Mouse (Mus musculus) small intestine, adult 2 months (tissue): ENCODE measurements around the gene Dennd1a. TPM values are rescaled to one million over a fixed set of nuclear protein-coding genes. Genes with fewer than 3 reads are reported as not detected.

Experiments
- H3K27ac ChIP-seq: fragments of 200-500 bp; 2 replicates; pipeline ENCODE4 v1.5.1; 2012; ENCODE audit warnings: low read depth, low read length, control low read depth, inconsistent platforms; ENCODE audit not compliant: insufficient read depth
- H3K27me3 ChIP-seq: fragments of 200-500 bp; 2 replicates; pipeline ENCODE4 v1.6.1; 2012; ENCODE audit warnings: mild to moderate bottlenecking, moderate library complexity, low read length, inconsistent platforms; ENCODE audit not compliant: control insufficient read depth, insufficient read depth
- H3K36me3 ChIP-seq: fragments of 200-500 bp; 2 replicates; pipeline ENCODE4 v1.6.1; 2012; ENCODE audit warnings: mild to moderate bottlenecking, low read length, control low read depth, inconsistent platforms; ENCODE audit not compliant: control insufficient read depth, insufficient read depth
- H3K4me1 ChIP-seq: fragments of 200-500 bp; 2 replicates; pipeline ENCODE4 v1.6.1; 2012; ENCODE audit warnings: low read length, inconsistent platforms, mixed read lengths; ENCODE audit not compliant: control insufficient read depth, insufficient read depth, insufficient read length
- H3K4me3 ChIP-seq: fragments of 200-500 bp; 2 replicates; pipeline ENCODE4 v1.5.1; 2012; ENCODE audit warnings: low read depth, mild to moderate bottlenecking, control low read depth, inconsistent platforms, low read length, moderate library complexity
- CTCF ChIP-seq: fragments of 200-500 bp; IDR thresholded peaks from 2 replicates; pipeline ENCODE4 v1.5.1; 2012; ENCODE audit warnings: low read depth, mild to moderate bottlenecking, control low read depth, inconsistent platforms, low read length, moderate library complexity, mixed read lengths; ENCODE audit not compliant: insufficient replicate concordance, insufficient read length; ENCODE audit errors: extremely low read depth
- POLR2A ChIP-seq: fragments of 200-500 bp; IDR thresholded peaks from 2 replicates; pipeline ENCODE4 v1.6.1; 2012; ENCODE audit warnings: low read depth, mild to moderate bottlenecking, control low read depth, inconsistent platforms, low read length, moderate library complexity
- WGBS: fragments of 180-500 bp; shearing (Covaris S2); methylation state at CpG from one replicate; pipeline ENCODE4 v1.1.7; 2018; 5-methylcytosine and 5-hydroxymethylcytosine counted together
- polyA plus RNA-seq: library from polyadenylated mRNA; depleted of rRNA; stranded (reverse); fragments of >200 nt; gene quantifications from 2 replicates; pipeline ENCODE4 v1.2.3, GENCODE M21; 2012

Gene Dennd1a
- polyA plus RNA-seq, 1 experiment: 8.2 TPM

DNA sequence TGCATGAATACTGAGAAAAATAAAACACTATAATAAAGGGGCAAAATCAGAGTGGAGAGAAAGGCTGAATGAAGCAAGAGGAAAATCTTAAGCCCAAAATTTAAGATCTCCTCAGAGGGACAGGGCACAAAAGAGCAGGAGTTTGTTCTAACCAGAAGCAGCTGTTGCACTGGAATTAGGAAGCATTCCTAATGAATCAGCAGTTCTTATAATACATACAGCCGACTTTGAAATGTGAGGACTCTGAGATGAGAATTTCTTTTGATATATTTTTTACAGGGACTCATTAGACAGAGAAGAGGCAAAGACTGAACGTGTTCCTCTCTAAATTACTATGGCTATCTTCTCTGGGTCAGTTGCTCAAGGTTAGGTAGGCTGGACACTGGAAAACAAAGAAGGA, 212.7 kb downstream of the Dennd1a start:
- TF ChIP-seq CTCF (no peak), POLR2A (no peak)
- H3K4me3 ChIP-seq: no peak overlapping the region
- no peaks in the 10 kb centered on the region for H3K27me3 ChIP-seq
- H3K27ac ChIP-seq: no peak overlapping the region
- no peaks in the 10 kb centered on the region for H3K4me1 ChIP-seq
- WGBS: 57% methylated on average over 2 of the region's 2 CpGs
- no peaks in the 10 kb centered on the region for H3K36me3 ChIP-seq

GRCm38 (mm10) chr2:38072061-38072460, 215.1 kb downstream of the Dennd1a start:
- no peak overlapping the region for H3K27ac ChIP-seq
- H3K4me3 ChIP-seq: no peak overlapping the region
- H3K27me3 ChIP-seq: no peaks in the 10 kb centered on the region
- peaks cover 8% of the 10 kb centered on the region; the same call in 1 of the 2 replicates for H3K4me1 ChIP-seq
- H3K36me3 ChIP-seq: no peaks in the 10 kb centered on the region
- TF ChIP-seq POLR2A (no peak), CTCF (no peak)

- Histone ChIP-seq H3K36me3 (no peaks in the 10 kb centered on the region), H3K4me1 (peaks cover 16% of the 10 kb centered on the region; the same call in 1 of the 2 replicates), H3K27ac (no peak overlapping the region), H3K4me3 (no peak overlapping the region), H3K27me3 (no peaks in the 10 kb centered on the region)
- WGBS: 18% methylated on average over 2 of the region's 2 CpGs
- TF ChIP-seq POLR2A (no peak), CTCF (no peak)
These were observed 219.0 kb downstream of the Dennd1a start for GRCm38 (mm10) chr2:38068171-38068572.

DNA sequence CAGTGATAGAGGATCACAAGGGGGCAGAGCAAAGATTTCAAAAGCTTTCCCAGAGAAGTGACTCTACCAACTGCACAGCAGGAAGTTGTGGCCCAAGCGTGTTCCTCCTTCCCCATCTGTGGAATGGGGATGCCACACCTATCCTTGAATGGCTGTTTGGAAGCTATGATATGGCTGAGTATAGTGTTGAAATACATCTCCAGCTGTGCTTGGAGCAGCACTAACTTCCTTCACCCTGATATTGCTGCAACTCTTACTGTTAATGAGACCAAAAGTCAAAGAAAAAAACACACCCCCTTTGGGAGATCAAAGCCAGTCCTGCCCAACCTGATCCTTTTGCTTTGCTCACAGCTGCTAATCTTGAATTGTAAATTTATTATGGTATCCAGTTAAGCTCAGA, 221.3 kb downstream of the Dennd1a start:
- no peak for TF ChIP-seq CTCF
- no peak for TF ChIP-seq POLR2A
- Histone ChIP-seq H3K4me1 (peaks cover 16% of the 10 kb centered on the region; the same call in 1 of the 2 replicates), H3K36me3 (no peaks in the 10 kb centered on the region), H3K27ac (peak overlapping the region; percentile 71), H3K4me3 (no peak overlapping the region), H3K27me3 (no peaks in the 10 kb centered on the region)
- 21% methylated on average over 1 of the region's 1 CpGs for WGBS

DNA sequence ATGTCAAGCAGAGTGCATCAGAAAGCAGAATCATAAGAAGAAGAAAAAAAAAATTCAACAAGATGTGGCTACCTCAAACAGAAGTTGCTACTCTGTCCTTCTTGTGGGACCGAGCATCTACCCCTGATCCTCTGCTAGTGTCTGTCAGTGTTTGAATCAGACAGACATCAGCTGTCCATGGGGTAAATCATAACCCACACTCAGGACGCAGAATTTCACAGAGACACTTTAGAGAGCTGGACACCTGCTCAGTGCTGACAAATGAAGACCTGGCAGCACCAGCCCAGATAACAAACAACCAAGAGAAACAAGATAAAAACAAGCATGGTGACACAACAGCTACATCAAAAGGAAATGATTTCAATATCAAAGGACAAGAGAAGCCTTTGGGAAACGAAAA, 222.9 kb downstream of the Dennd1a start:
- TF ChIP-seq CTCF (no peak), POLR2A (no peak)
- WGBS: 67% methylated on average over 3 of the region's 3 CpGs

GRCm38 (mm10) chr2:38062156-38062555, 225.0 kb downstream of the Dennd1a start:
- Histone ChIP-seq H3K4me1 (peaks cover 8% of the 10 kb centered on the region; the same call in 1 of the 2 replicates), H3K4me3 (no peak overlapping the region), H3K27ac (no peak overlapping the region), H3K36me3 (no peaks in the 10 kb centered on the region), H3K27me3 (no peaks in the 10 kb centered on the region)
- TF ChIP-seq CTCF (no peak), POLR2A (no peak)
- WGBS: 28% methylated on average over 1 of the region's 1 CpGs

More for the DNA sequence above, 222.9 kb downstream of the Dennd1a start:
- peaks cover 16% of the 10 kb centered on the region; the same call in 1 of the 2 replicates for H3K4me1 ChIP-seq
- no peaks in the 10 kb centered on the region for H3K36me3 ChIP-seq
- no peak overlapping the region for H3K4me3 ChIP-seq
- H3K27me3 ChIP-seq: no peaks in the 10 kb centered on the region
- no peak overlapping the region for H3K27ac ChIP-seq

DNA sequence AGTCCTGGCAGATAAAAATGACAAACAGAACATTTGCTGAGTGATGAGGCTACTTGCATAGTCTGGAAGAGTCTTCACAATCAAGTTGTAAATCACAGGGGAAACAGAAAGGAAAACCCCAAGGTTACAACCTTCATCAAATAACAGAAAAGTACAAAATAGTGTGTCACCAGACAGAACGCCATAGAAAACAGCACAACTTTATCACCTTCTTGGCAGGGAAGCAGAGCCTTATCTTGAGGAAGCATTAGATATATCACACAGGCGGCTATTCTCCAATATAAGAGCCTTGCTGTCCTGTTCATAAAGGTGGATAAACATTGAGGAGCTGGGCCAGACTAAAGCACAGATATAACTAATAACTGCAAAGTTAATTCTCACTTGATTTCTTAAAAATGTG, 225.7 kb downstream of the Dennd1a start:
- Histone ChIP-seq H3K27me3 (no peaks in the 10 kb centered on the region), H3K4me3 (no peak overlapping the region), H3K27ac (no peak overlapping the region), H3K4me1 (peaks cover 7% of the 10 kb centered on the region; the same call in 1 of the 2 replicates), H3K36me3 (no peaks in the 10 kb centered on the region)
- TF ChIP-seq POLR2A: no peak
- no peak for TF ChIP-seq CTCF
- WGBS: 29% methylated on average over 2 of the region's 2 CpGs

GRCm38 (mm10) chr2:38052440-38052839, 234.8 kb downstream of the Dennd1a start:
- Histone ChIP-seq H3K4me3 (no peak overlapping the region), H3K4me1 (no peaks in the 10 kb centered on the region), H3K27ac (no peak overlapping the region), H3K27me3 (no peaks in the 10 kb centered on the region), H3K36me3 (no peaks in the 10 kb centered on the region)
- 77% methylated on average over 3 of the region's 3 CpGs for WGBS
- TF ChIP-seq CTCF (no peak), POLR2A (no peak)
